Mouse (Mus musculus): ENCODE data around the gene Cdc42ep1.

- TF ChIP-seq CTCF (IDR thresholded peaks at IDR 0.05; ENCODE audit: extremely low read depth, insufficient read depth, insufficient read length, insufficient replicate concordance) (no peak), POLR2A (IDR thresholded peaks at IDR 0.05; ENCODE audit: low read depth, low read length) (no peak)
Observed at GRCm38 (mm10) chr15:78863154-78863553, 20.7 kb downstream of the Cdc42ep1 start.
